Mouse (Mus musculus) CH12.LX (cell line): ENCODE data around the gene Fdx1l. TPM values are rescaled to one million over a fixed set of nuclear protein-coding genes. Genes with fewer than 3 reads are reported as not detected.

Experiments used
- DNase-seq: peaks from one replicate; pipeline ENCODE4 v3.0.0-alpha.2; 2013; ENCODE audit errors: extremely low read depth
- H3K27ac ChIP-seq: 2 replicates; pipeline ENCODE4 v1.5.1; 2012; ENCODE audit warnings: low read depth, mild to moderate bottlenecking, control low read depth, moderate library complexity; ENCODE audit not compliant: insufficient read depth
- H3K27me3 ChIP-seq: replicated peaks from 2 replicates; pipeline ENCODE3; 2012; ENCODE audit warnings: inconsistent platforms
- H3K36me3 ChIP-seq, 2 experiments: replicated peaks in 1 of 2; 2 replicates each; pipeline versions ENCODE3 to v1.6.1; 2012; ENCODE audit warnings: inconsistent platforms in 1 of 2, low read length in 1 of 2, mild to moderate bottlenecking in 1 of 2, mixed read lengths in 1 of 2, moderate library complexity in 1 of 2; ENCODE audit not compliant: control insufficient read depth in 1 of 2, insufficient read depth in 1 of 2
- H3K4me1 ChIP-seq, 2 experiments: 2 replicates each; pipeline ENCODE4 v1.6.1; 2012; ENCODE audit warnings: inconsistent platforms in 1 of 2, moderate library complexity in 1 of 2; ENCODE audit not compliant: insufficient read depth in 2 of 2, control insufficient read depth in 1 of 2
- H3K4me2 ChIP-seq: 2 replicates; pipeline ENCODE4 v1.6.1; 2012; ENCODE audit warnings: low read depth, mild to moderate bottlenecking, control low read depth; ENCODE audit not compliant: poor library complexity, insufficient read depth, severe bottlenecking
- H3K4me3 ChIP-seq, 3 experiments: fragments of 150-350 bp in 1 of 3; sonication (generic) in 1 of 3; replicated peaks in 1 of 3; 2 replicates each; pipeline versions ENCODE3 to v1.5.1; 2011 to 2012; ENCODE audit warnings: low read depth in 2 of 3, low read length in 2 of 3, mild to moderate bottlenecking in 2 of 3, moderate library complexity in 2 of 3, control low read depth in 1 of 3, improper control_type of control experiment in 1 of 3, inconsistent platforms in 1 of 3, mixed read lengths in 1 of 3; ENCODE audit not compliant: poor library complexity in 1 of 3
- H3K79me2 ChIP-seq: replicated peaks from 2 replicates; pipeline ENCODE4 v1.6.1; 2012; ENCODE audit warnings: mild to moderate bottlenecking, moderate library complexity; ENCODE audit not compliant: control insufficient read depth, poor library complexity, insufficient read depth, severe bottlenecking; ENCODE audit errors: extremely low read depth
- H3K9ac ChIP-seq: 2 replicates; pipeline ENCODE4 v1.6.1; 2012; ENCODE audit warnings: low read depth, mild to moderate bottlenecking, control low read depth, moderate library complexity; ENCODE audit not compliant: insufficient read depth
- H3K9me3 ChIP-seq: replicated peaks from 2 replicates; pipeline ENCODE3; 2012; ENCODE audit warnings: low read length, inconsistent platforms, mixed read lengths
- BHLHE40 ChIP-seq: IDR thresholded peaks from 2 replicates; pipeline ENCODE4 v1.6.1; 2011; ENCODE audit warnings: mild to moderate bottlenecking, low read depth, low read length, improper control_type of control experiment
- CHD2 ChIP-seq: IDR thresholded peaks from 2 replicates; pipeline ENCODE4 v1.6.1; 2011; ENCODE audit warnings: low read length, improper control_type of control experiment
- CTCF ChIP-seq, 2 experiments: IDR thresholded peaks in 1 of 2; conservative IDR thresholded peaks in 1 of 2; 2 replicates each; pipeline ENCODE4 v1.5.1; 2011 to 2012; ENCODE audit warnings: low read depth in 2 of 2, low read length in 2 of 2, improper control_type of control experiment in 1 of 2, inconsistent platforms in 1 of 2, mild to moderate bottlenecking in 1 of 2, moderate library complexity in 1 of 2
- E2F4 ChIP-seq: IDR thresholded peaks from 2 replicates; pipeline ENCODE4 v1.6.1; 2011; ENCODE audit warnings: low read depth, low read length, improper control_type of control experiment; ENCODE audit not compliant: insufficient replicate concordance
- ELF1 ChIP-seq: IDR thresholded peaks from 2 replicates; pipeline ENCODE4 v1.6.1; 2014; ENCODE audit warnings: low read depth, mild to moderate bottlenecking, inconsistent platforms, low read length, improper control_type of control experiment
- IRF4 ChIP-seq: IDR thresholded peaks from 2 replicates; pipeline ENCODE4 v1.6.1; 2014; ENCODE audit warnings: low read depth, mild to moderate bottlenecking, inconsistent platforms, low read length, improper control_type of control experiment
- JUN ChIP-seq: IDR thresholded peaks from 2 replicates; pipeline ENCODE4 v1.6.1; 2011; ENCODE audit warnings: low read depth, mild to moderate bottlenecking, low read length, improper control_type of control experiment, moderate library complexity; ENCODE audit not compliant: insufficient read depth
- JUND ChIP-seq: conservative IDR thresholded peaks from 2 replicates; pipeline ENCODE4 v1.6.1; 2011; ENCODE audit warnings: low read depth, low read length, improper control_type of control experiment
- MAX ChIP-seq: IDR thresholded peaks from 2 replicates; pipeline ENCODE4 v1.6.1; 2011; ENCODE audit warnings: low read length, improper control_type of control experiment
- MEF2A ChIP-seq: IDR thresholded peaks from 2 replicates; pipeline ENCODE4 v1.6.1; 2014; ENCODE audit warnings: low read depth, mild to moderate bottlenecking, inconsistent platforms, low read length, improper control_type of control experiment, borderline replicate concordance
- MXI1 ChIP-seq: IDR thresholded peaks from 2 replicates; pipeline ENCODE4 v1.6.1; 2011; ENCODE audit warnings: mild to moderate bottlenecking, low read depth, low read length, improper control_type of control experiment
- MYC ChIP-seq: IDR thresholded peaks from 2 replicates; pipeline ENCODE4 v1.6.1; 2011; ENCODE audit warnings: low read depth, mild to moderate bottlenecking, improper control_type of control experiment, low read length
- NELFE ChIP-seq: IDR thresholded peaks from 2 replicates; pipeline ENCODE4 v1.6.1; 2011; ENCODE audit warnings: low read depth, low read length, improper control_type of control experiment
- NRF1 ChIP-seq: IDR thresholded peaks from 2 replicates; pipeline ENCODE4 v1.6.1; 2014; ENCODE audit warnings: low read depth, mild to moderate bottlenecking, inconsistent platforms, low read length, improper control_type of control experiment, moderate library complexity
- PAX5 ChIP-seq: IDR thresholded peaks from 2 replicates; pipeline ENCODE4 v1.6.1; 2012; ENCODE audit warnings: low read length, inconsistent platforms, mixed read lengths
- POLR2A ChIP-seq: IDR thresholded peaks from 2 replicates; pipeline ENCODE4 v1.6.1; 2011; ENCODE audit warnings: low read depth, mild to moderate bottlenecking, improper control_type of control experiment, low read length
- POLR2AphosphoS2 ChIP-seq: IDR thresholded peaks from 2 replicates; pipeline ENCODE4 v1.6.1; 2011; ENCODE audit warnings: low read depth, low read length, improper control_type of control experiment
- RAD21 ChIP-seq: IDR thresholded peaks from 2 replicates; pipeline ENCODE4 v1.6.1; 2011; ENCODE audit warnings: low read depth, mild to moderate bottlenecking, low read length, improper control_type of control experiment, moderate library complexity
- RCOR1 ChIP-seq: conservative IDR thresholded peaks from 2 replicates; pipeline ENCODE4 v1.6.1; 2012; ENCODE audit warnings: low read depth, mild to moderate bottlenecking, inconsistent platforms, low read length, improper control_type of control experiment
- SIN3A ChIP-seq: IDR thresholded peaks from 2 replicates; pipeline ENCODE4 v1.6.1; 2012; ENCODE audit warnings: low read length, improper control_type of control experiment, inconsistent platforms
- SMC3 ChIP-seq: IDR thresholded peaks from 2 replicates; pipeline ENCODE4 v1.6.1; 2011; ENCODE audit warnings: low read depth, low read length, improper control_type of control experiment
- TBP ChIP-seq: conservative IDR thresholded peaks from 2 replicates; pipeline ENCODE4 v1.6.1; 2011; ENCODE audit warnings: low read depth, low read length, improper control_type of control experiment
- TCF12 ChIP-seq: IDR thresholded peaks from 2 replicates; pipeline ENCODE4 v1.6.1; 2014; ENCODE audit warnings: low read depth, mild to moderate bottlenecking, inconsistent platforms, low read length, improper control_type of control experiment
- USF1 ChIP-seq: IDR thresholded peaks from 2 replicates; pipeline ENCODE4 v1.6.1; 2014; ENCODE audit warnings: low read depth, mild to moderate bottlenecking, inconsistent platforms, low read length, improper control_type of control experiment
- ZKSCAN1 ChIP-seq: IDR thresholded peaks from 2 replicates; pipeline ENCODE4 v1.6.1; 2012; ENCODE audit warnings: low read depth, inconsistent platforms, low read length, improper control_type of control experiment, borderline replicate concordance
- ZMIZ1 ChIP-seq: IDR thresholded peaks from 2 replicates; pipeline ENCODE4 v1.6.1; 2012; ENCODE audit warnings: low read depth, mild to moderate bottlenecking, inconsistent platforms, low read length, improper control_type of control experiment
- ZNF384 ChIP-seq: IDR thresholded peaks from 2 replicates; pipeline ENCODE4 v1.6.1; 2012; ENCODE audit warnings: low read depth, low read length, improper control_type of control experiment, inconsistent platforms
- dilution Hi-C: fragments of 300-500 bp; cut with MboI; formaldehyde crosslinking; loops from 2 replicates; pipeline ENCODE4 v1.14.3; 2020; ENCODE audit warnings: low sequenced_read_pairs; ENCODE audit not compliant: extremely low pct_unique_long_range_greater_than_20kb, extremely low pct_ligation_motif_present
- in situ Hi-C: fragments of 300-500 bp; cut with MboI; formaldehyde crosslinking; loops from 3 replicates; pipeline ENCODE4 v1.14.3; 2019; ENCODE audit warnings: low sequenced_read_pairs, low pct_ligation_motif_present, low pct_unique_long_range_greater_than_20kb, mixed read lengths
- polyA plus RNA-seq: library from polyadenylated mRNA; unstranded; fragments of >175 nt; gene quantifications from 2 replicates; pipeline ENCODE4 v1.2.1, GENCODE M21; 2012; ENCODE audit warnings: low read depth; ENCODE audit not compliant: insufficient read length
- total RNA-seq, 2 experiments: library from RNA; depleted of rRNA; stranded (reverse); fragments of 300-350 nt in 1 of 2; fragments of >200 nt in 1 of 2; gene quantifications; 2 replicates each; pipeline ENCODE4 v1.2.3; 2012 to 2014

Gene Fdx1l
- total and polyA plus RNA-seq, 3 experiments, result 70.8 to 105 (median 79.7) TPM

DNA sequence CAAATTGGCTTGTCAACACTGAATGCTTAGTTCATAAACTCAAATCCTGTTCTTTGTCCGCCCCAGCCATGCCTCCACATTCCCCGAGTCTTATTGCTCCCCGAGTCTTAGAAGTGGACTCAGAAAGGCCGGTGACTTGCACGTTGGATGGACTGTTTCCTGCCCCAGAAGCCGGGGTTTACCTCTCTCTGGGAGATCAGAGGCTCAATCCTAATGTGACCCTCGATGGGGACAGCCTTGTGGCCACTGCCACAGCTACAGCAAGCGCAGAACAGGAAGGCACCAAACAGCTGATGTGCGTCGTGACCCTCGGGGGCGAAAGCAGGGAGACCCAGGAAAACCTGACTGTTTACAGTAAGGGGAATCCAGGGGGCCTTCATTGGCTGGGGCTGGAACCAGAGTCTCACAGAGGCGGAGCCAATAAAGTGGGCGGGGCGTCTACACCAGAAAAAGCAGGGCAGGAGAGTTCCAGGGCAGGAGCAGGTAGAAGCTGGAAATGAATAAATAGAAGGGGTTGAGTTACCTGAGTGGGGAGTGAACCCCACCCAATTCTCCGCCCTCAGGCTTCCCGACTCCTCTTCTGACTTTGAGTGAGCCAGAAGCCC is 38.8 kb downstream of the Fdx1l start:
- TF ChIP-seq PAX5 (no peak), CTCF (conservative IDR thresholded peaks at IDR 0.05 in 1 of 2, IDR thresholded peaks at IDR 0.05 in 1 of 2; ENCODE audit: low read depth in 2 of 2, low read length in 2 of 2) (no peak), BHLHE40 (no peak), POLR2AphosphoS2 (no peak), TBP (no peak), MEF2A (no peak), ZKSCAN1 (no peak), USF1 (no peak), RAD21 (no peak), ZMIZ1 (no peak), MAX (no peak), E2F4 (no peak)
- TF ChIP-seq, all 38 proteins: peak for 0
- in situ Hi-C loops, result loop anchor here (5.0 kb wide), 1 partner anchor 93 kb away; no protein-coding TSS in a partner anchor
- Histone ChIP-seq H3K4me3 (no peak overlapping the region), H3K4me1 (peaks cover 11 to 29% of the 10 kb centered on the region in 2 experiments), H3K27ac (no peak overlapping the region), H3K79me2 (no peaks in the 10 kb centered on the region), H3K36me3 (peaks cover 23 to 39% of the 10 kb centered on the region in 2 experiments), H3K4me2 (no peak overlapping the region), H3K9ac (no peak overlapping the region), H3K27me3 (no peaks in the 10 kb centered on the region), H3K9me3 (no peaks in the 10 kb centered on the region)
- dilution Hi-C loops, result no loop called here
- DNase-seq, result no peak

DNA sequence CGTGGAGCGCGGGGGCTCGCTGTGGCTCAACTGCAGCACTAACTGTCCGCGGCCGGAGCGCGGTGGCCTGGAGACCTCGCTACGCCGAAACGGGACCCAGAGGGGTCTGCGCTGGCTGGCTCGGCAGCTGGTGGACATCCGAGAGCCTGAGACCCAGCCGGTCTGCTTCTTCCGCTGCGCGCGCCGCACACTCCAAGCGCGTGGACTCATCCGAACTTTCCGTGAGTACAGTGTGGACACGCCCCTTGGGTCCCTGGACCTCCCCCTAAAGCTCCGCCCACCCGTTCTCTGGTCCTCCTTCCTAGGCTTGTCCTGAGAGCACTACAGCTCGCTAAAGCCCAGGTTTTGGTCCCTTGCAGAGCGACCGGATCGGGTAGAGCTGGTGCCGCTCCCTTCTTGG is 40.3 kb downstream of the Fdx1l start:
- Histone ChIP-seq H3K36me3 (peaks cover 30 to 42% of the 10 kb centered on the region in 2 experiments), H3K27me3 (no peaks in the 10 kb centered on the region), H3K9ac (peak overlapping the region; percentile 31), H3K27ac (peak overlapping the region; percentile 5), H3K9me3 (no peaks in the 10 kb centered on the region), H3K4me2 (peak overlapping the region; percentile 74), H3K79me2 (no peaks in the 10 kb centered on the region), H3K4me1 (peaks cover 12 to 43% of the 10 kb centered on the region in 2 experiments), H3K4me3 (peak overlapping the region; percentile 67 to 76 (median 74))
- TF ChIP-seq TCF12, result peak; percentile 71
- TF ChIP-seq MYC, result peak; percentile 57; the same call in 1 of the 2 replicates
- peak; percentile 16; the same call in 1 of the 2 replicates for TF ChIP-seq MEF2A
- no peak for TF ChIP-seq PAX5
- TF ChIP-seq CTCF (conservative IDR thresholded peaks at IDR 0.05 in 1 of 2, IDR thresholded peaks at IDR 0.05 in 1 of 2; ENCODE audit: low read depth in 2 of 2, low read length in 2 of 2), result no peak
- TF ChIP-seq E2F4, result no peak
- TF ChIP-seq ZNF384, result no peak
- no peak for TF ChIP-seq JUND
- TF ChIP-seq NRF1, result peak; percentile 70
- TF ChIP-seq ZKSCAN1, result no peak
- TF ChIP-seq CHD2, result no peak
- TF ChIP-seq RAD21, result no peak
- TF ChIP-seq JUN, result no peak
- no peak for TF ChIP-seq RCOR1
- no peak for TF ChIP-seq IRF4
- TF ChIP-seq ELF1, result 0 out of 2 replicates have a peak, but pooled peaks have one; percentile 33
- no peak for TF ChIP-seq POLR2AphosphoS2
- peak; percentile 71 for TF ChIP-seq TBP
- no peak for TF ChIP-seq SMC3
- peak; percentile 77 for TF ChIP-seq BHLHE40
- TF ChIP-seq SIN3A, result peak; percentile 63
- peak; percentile 90 for TF ChIP-seq MXI1
- TF ChIP-seq MAX, result peak; percentile 73; the same call in 1 of the 2 replicates
- TF ChIP-seq NELFE, result peak; percentile 66
- peak; percentile 90 for TF ChIP-seq POLR2A
- in situ Hi-C loops, result loop anchor here (5.0 kb wide), 1 partner anchor 94 kb away; no protein-coding TSS in a partner anchor
- dilution Hi-C loops, result no loop called here
- peak; percentile 94 for DNase-seq
